Mouse (Mus musculus): Measurements from ENCODE around the gene Ccnd2. TPM values are rescaled to one million over a fixed set of nuclear protein-coding genes. Genes with fewer than 3 reads are reported as not detected.
A peak's percentile ranks its signal among the peaks of the same experiment; 100 is the strongest.

The Ccnd2 gene
- polyA plus RNA-seq, 1 experiment from 2014 or later, result 357 TPM

DNA sequence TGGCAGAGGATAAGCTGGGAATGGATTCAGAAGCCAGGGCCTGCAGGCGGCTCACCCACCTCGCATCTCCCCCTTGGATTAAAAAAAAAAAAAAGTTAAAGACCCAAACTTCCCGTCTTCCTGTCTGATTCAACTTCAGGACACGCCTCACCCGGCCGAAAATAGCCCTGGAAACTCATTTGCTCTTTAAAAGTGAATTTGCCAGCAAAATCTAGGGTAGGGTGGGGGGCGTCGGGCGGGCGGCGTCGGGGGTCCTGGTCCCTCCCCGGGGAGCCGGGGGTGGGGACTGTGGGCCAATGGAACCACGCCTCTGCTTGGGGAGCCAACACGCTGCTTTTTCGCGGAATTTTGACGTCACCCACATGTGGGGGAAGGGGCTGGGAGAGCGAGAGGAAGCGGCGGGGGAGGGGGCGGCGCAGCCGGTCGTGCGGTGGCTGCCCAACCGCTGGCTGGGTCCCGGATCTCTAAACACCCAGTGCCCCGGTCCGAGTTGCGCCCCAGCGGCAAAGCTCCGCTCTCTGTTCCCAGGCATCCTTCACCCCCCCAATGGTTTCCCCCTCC lies 2.8 kb upstream of the Ccnd2 start:
- no peaks in the 10 kb centered on the region for H3K9me3 ChIP-seq (ENCODE audit: control insufficient read depth)
- H3K27ac ChIP-seq (ENCODE audit: low read depth, low read length), result peak overlapping the region; percentile 74
- no peaks in the 10 kb centered on the region for H3K36me3 ChIP-seq (ENCODE audit: control insufficient read depth, insufficient read depth)
- peak overlapping the region; percentile 19; the same call in 1 of the 2 replicates for H3K9ac ChIP-seq (ENCODE audit: low read depth, low read length)
- TF ChIP-seq CTCF (IDR thresholded peaks at IDR 0.05; ENCODE audit: low read depth), result no peak
- WGBS, result under 1% methylated on average over 33 of the region's 34 CpGs
- ATAC-seq, result no peak; the same call in 1 of the 2 replicates
- H3K27me3 ChIP-seq (replicated peaks; ENCODE audit: control insufficient read depth, insufficient read depth, low read length), result peaks cover 37% of the 10 kb centered on the region
- H3K4me2 ChIP-seq (replicated peaks; ENCODE audit: low read depth), result peak overlapping the region; percentile 88
- H3K4me3 ChIP-seq (ENCODE audit: low read depth, low read length), result peak overlapping the region; percentile 65
- H3K4me1 ChIP-seq (replicated peaks; ENCODE audit: control insufficient read depth, insufficient read depth, low read length), result 0 out of 2 replicates have a peak, but pooled peaks cover 6% of the 10 kb centered on the region

DNA sequence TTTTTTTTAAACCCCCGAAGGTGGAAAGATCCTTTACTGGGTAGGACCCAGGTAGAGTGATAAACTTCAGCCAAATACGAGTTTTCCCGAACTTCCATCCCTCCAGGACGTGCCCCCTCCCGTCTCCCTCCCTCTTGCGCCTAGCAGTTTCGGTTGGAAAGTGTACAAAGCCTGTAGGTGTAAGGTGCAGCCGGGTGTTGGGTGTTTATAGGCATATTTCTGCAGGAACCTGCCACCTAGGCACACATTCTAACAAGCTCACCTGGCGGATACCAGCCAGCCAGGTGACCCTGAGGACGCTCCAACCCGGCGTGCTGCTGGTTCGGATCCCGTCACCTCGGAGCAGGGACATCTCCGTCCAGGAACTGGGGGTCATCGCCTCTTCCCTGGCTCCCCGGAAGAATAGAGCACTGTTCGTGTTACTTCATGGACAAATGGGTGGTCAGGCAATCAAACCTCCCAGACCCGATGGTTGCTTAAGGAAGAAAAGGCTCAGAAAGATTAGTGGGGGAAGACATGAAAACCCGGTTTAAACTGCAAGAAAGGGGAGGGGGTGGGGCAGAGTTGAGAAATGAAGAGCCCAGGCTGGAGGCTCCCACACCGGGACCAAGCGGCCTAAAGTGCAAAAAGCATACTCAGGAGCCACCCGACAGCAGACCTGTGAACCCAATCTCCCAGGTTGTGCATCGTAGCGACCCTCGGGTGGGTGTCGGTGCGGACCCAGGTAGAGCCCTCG lies 2.1 kb upstream of the Ccnd2 start:
- TF ChIP-seq CTCF (IDR thresholded peaks at IDR 0.05; ENCODE audit: low read depth), result no peak
- no peaks in the 10 kb centered on the region for H3K9me3 ChIP-seq (ENCODE audit: control insufficient read depth)
- peaks cover 37% of the 10 kb centered on the region for H3K27me3 ChIP-seq (replicated peaks; ENCODE audit: control insufficient read depth, insufficient read depth, low read length)
- ATAC-seq, result no peak
- H3K4me2 ChIP-seq (replicated peaks; ENCODE audit: low read depth), result peak overlapping the region; percentile 88
- 2% methylated on average over 30 of the region's 30 CpGs for WGBS
- peak overlapping the region; percentile 31; the same call in 1 of the 2 replicates for H3K9ac ChIP-seq (ENCODE audit: low read depth, low read length)
- H3K36me3 ChIP-seq (ENCODE audit: control insufficient read depth, insufficient read depth), result no peaks in the 10 kb centered on the region
- peak overlapping the region; percentile 65 for H3K4me3 ChIP-seq (ENCODE audit: low read depth, low read length)
- 0 out of 2 replicates have a peak, but pooled peaks cover 6% of the 10 kb centered on the region for H3K4me1 ChIP-seq (replicated peaks; ENCODE audit: control insufficient read depth, insufficient read depth, low read length)
- H3K27ac ChIP-seq (ENCODE audit: low read depth, low read length), result peak overlapping the region; percentile 74

DNA sequence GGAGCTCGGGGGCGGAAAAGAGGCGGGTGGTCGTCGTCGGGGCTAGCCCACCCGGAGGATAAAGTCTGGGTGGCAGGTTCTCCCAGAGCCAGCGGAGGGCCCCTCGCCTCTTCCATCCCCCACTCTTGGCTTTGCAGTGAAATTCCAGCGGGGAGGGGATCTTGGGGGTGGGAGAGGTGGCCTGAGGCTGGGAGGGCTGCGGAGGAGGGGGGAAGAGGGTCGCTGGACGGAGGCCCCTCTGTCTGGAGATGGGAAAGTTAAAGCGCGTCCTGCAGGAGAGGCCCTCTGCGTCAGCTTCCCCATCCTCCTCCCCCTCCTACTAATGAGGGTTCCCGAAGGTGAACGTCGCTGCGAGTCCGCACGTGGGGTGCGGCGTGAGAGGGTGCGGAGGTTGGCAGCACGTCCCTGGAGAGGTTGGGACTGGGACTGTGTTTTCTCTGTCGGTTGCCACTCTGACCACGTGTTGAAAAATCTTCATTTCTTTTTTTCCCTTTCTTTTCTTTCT lies 1.4 kb upstream of the Ccnd2 start:
- 0 out of 2 replicates have a peak, but pooled peaks have one; percentile 22 for ATAC-seq
- H3K4me3 ChIP-seq (ENCODE audit: low read depth, low read length), result peak overlapping the region; percentile 65
- no peak; the same call in 1 of the 2 replicates for TF ChIP-seq CTCF (IDR thresholded peaks at IDR 0.05; ENCODE audit: low read depth)
- 0 out of 2 replicates have a peak, but pooled peaks cover 8% of the 10 kb centered on the region for H3K4me1 ChIP-seq (replicated peaks; ENCODE audit: control insufficient read depth, insufficient read depth, low read length)
- H3K9me3 ChIP-seq (ENCODE audit: control insufficient read depth), result no peaks in the 10 kb centered on the region
- WGBS, result 2% methylated on average over 27 of the region's 28 CpGs
- peak overlapping the region; percentile 88 for H3K4me2 ChIP-seq (replicated peaks; ENCODE audit: low read depth)
- peak overlapping the region; percentile 46; the same call in 1 of the 2 replicates for H3K27ac ChIP-seq (ENCODE audit: low read depth, low read length)
- peak overlapping the region; percentile 31; the same call in 1 of the 2 replicates for H3K9ac ChIP-seq (ENCODE audit: low read depth, low read length)
- peaks cover 36% of the 10 kb centered on the region for H3K27me3 ChIP-seq (replicated peaks; ENCODE audit: control insufficient read depth, insufficient read depth, low read length)
- no peaks in the 10 kb centered on the region for H3K36me3 ChIP-seq (ENCODE audit: control insufficient read depth, insufficient read depth)

DNA sequence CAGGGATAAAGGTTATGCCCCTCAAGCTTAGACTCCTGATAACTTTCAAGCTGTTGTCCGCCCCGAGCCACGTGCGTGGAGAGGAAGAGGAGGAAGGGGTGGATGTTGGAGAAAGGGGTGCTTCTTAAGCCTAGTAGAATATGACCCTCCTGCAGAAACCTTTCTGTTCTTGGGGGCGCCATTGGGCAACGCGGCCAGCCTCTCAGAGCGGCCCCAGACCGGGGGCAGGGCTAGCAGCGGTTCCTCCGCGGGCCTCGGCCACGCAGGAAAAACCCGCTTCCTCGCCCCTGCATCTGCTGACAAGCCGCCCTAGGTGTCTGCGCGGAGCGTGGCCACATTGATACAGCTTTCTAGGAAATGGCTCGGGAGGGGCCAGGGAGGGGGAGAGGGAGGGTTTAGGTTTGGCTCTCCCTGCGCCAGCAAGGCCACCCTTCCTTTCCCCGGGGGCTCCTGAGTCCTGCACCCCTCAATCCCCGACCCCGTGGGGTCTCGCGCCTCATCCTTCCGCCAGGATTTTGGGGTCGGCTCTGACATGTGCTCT lies 358 bp downstream of the Ccnd2 start:
- Histone ChIP-seq H3K27me3 (replicated peaks; ENCODE audit: control insufficient read depth, insufficient read depth, low read length) (peaks cover 22% of the 10 kb centered on the region), H3K27ac (ENCODE audit: low read depth, low read length) (peak overlapping the region; percentile 46), H3K4me3 (ENCODE audit: low read depth, low read length) (peak overlapping the region; percentile 65), H3K4me2 (replicated peaks; ENCODE audit: low read depth) (peak overlapping the region; percentile 88), H3K9ac (ENCODE audit: low read depth, low read length) (no peak overlapping the region), H3K4me1 (replicated peaks; ENCODE audit: control insufficient read depth, insufficient read depth, low read length) (0 out of 2 replicates have a peak, but pooled peaks cover 11% of the 10 kb centered on the region), H3K9me3 (ENCODE audit: control insufficient read depth) (no peaks in the 10 kb centered on the region), H3K36me3 (ENCODE audit: control insufficient read depth, insufficient read depth) (peaks cover 6% of the 10 kb centered on the region; the same call in 1 of the 2 replicates)
- under 1% methylated on average over 29 of the region's 29 CpGs for WGBS
- no peak for ATAC-seq
- TF ChIP-seq CTCF (IDR thresholded peaks at IDR 0.05; ENCODE audit: low read depth), result peak; percentile 41

DNA sequence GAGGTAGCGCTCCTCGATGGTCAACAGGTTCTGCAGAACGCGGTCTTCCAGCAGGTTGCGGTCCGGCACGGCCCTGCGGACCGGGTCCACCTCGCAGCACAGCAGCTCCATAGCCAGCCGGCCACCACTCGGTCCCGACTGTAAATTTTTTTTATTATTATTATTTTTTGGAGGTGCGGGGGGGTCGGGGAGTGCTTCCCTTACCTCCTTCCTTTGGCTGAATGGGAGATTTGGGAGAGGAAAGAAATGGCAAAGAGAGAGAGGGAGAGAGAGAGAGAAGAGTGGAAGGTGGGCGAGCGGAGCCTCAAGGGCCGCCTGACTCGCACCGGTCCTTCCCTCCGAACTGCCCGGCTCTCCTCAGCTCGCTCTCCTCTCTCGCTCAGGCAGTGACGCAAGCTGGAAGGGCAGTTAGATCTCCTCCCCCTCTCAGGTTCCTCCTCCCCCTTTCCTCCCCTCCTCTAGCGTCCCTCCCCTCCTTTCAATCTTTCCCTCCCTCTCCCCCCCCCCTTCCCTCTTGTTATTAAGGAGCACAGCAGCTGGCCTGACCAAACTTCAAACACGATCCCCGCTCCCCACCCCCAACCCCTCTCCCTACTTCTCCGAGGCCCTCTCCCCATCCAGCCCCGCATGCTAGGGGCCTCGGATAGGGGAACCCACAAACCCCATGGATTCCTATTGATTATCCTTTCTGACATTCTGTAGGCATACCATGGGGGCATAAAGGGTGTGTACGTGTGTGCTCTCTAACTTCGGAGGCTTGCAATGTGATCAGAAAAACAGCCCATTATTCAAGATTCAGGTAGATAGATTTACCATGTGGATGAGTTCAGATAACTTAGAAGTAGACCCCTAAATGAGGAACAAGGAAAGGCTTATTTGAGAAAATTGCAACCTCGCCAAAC lies 1.1 kb downstream of the Ccnd2 start:
- Histone ChIP-seq H3K9me3 (ENCODE audit: control insufficient read depth) (no peaks in the 10 kb centered on the region), H3K4me3 (ENCODE audit: low read depth, low read length) (peak overlapping the region; percentile 65), H3K36me3 (ENCODE audit: control insufficient read depth, insufficient read depth) (peaks cover 8% of the 10 kb centered on the region; the same call in 1 of the 2 replicates), H3K9ac (ENCODE audit: low read depth, low read length) (peak overlapping the region; percentile 61), H3K4me2 (replicated peaks; ENCODE audit: low read depth) (peak overlapping the region; percentile 88), H3K27ac (ENCODE audit: low read depth, low read length) (peak overlapping the region; percentile 61), H3K27me3 (replicated peaks; ENCODE audit: control insufficient read depth, insufficient read depth, low read length) (peaks cover 22% of the 10 kb centered on the region), H3K4me1 (replicated peaks; ENCODE audit: control insufficient read depth, insufficient read depth, low read length) (0 out of 2 replicates have a peak, but pooled peaks cover 12% of the 10 kb centered on the region)
- peak; percentile 53 for ATAC-seq
- TF ChIP-seq CTCF (IDR thresholded peaks at IDR 0.05; ENCODE audit: low read depth), result no peak
- WGBS, result under 1% methylated on average over 33 of the region's 34 CpGs
